Mouse (Mus musculus) MEL (cell line): ENCODE data around the gene Cnot8.

Experiments
- CTCF ChIP-seq, 3 experiments: IDR thresholded peaks in 2 of 3; conservative IDR thresholded peaks in 1 of 3; 2 replicates each; pipeline ENCODE4 v1.5.1; 2011 to 2012; ENCODE audit warnings: low read length in 3 of 3, low read depth in 2 of 3, mild to moderate bottlenecking in 2 of 3, improper control_type of control experiment in 1 of 3, inconsistent platforms in 1 of 3, mixed read lengths in 1 of 3, moderate library complexity in 1 of 3; ENCODE audit not compliant: control insufficient read depth in 1 of 3, insufficient read depth in 1 of 3, poor library complexity in 1 of 3, severe bottlenecking in 1 of 3
- ZC3H11A ChIP-seq: IDR thresholded peaks from 2 replicates; pipeline ENCODE4 v1.6.1; 2012; ENCODE audit warnings: low read depth, mild to moderate bottlenecking, inconsistent platforms, low read length, improper control_type of control experiment

GRCm38 (mm10) chr11:58135296-58135695, 31.3 kb downstream of the Cnot8 start:
- TF ChIP-seq ZC3H11A (no peak), CTCF (IDR thresholded peaks at IDR 0.05 in 2 of 3, conservative IDR thresholded peaks at IDR 0.05 in 1 of 3; ENCODE audit: control insufficient read depth in 1 of 3, insufficient read depth in 1 of 3, low read depth in 2 of 3, low read length in 3 of 3, poor library complexity in 1 of 3, severe bottlenecking in 1 of 3) (no peak)
